Mouse (Mus musculus): Measurements from ENCODE around the gene Itpr2. TPM values are rescaled to one million over a fixed set of nuclear protein-coding genes. Genes with fewer than 3 reads are reported as not detected.

Itpr2 gene
- polyA plus RNA-seq, 1 experiment = 0.14 TPM

DNA sequence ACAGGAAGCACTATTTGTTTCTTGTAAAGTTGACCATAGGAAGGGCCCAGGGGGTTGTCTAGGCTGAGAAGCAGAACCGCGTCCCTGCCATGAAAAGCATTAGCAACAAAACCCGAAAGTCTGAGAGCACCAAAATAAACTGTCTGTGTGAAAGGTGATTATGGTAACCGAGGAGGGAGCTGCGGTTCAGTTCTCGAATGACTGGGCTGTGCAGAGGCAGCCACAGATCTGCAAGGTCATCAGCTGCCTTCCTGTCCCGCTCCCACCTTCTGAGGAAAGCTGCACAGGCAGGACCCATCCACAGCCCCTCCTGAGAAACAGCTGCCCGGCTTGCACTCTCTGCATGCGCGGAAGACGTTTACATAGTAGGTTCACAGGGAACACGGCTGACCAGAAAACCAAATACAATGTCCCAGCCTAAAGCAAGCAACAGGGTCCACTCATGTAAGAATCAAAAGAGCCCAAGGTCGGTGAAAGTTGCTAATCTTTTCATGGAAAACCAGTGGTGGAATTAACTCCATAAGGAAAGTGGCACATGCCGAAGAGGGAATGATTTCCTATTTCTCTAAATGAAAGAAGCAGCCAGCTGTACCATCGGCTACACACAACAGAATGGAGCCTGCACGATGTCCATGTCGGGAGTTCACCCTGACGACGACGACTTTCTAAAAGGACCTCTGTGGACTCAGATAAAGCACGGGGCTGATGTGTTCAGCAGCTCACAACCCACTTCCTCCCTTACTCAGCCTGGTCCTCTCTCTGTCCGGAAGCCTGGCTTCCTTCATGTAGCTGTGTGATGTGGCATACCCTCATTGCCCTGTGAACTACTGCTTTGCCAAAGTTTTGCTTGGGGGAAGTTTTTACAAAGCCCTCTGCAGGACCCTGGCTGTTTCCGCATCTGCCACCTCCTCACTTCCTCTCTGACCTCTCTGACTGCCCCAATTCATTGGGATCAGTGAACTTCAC lies 280.4 kb downstream of the Itpr2 start:
- Histone ChIP-seq H3K4me1 (ENCODE audit: control insufficient read depth) (peaks cover 80% of the 10 kb centered on the region), H3K36me3 (ENCODE audit: control insufficient read depth) (peaks cover 67% of the 10 kb centered on the region), H3K27me3 (ENCODE audit: control insufficient read depth) (no peaks in the 10 kb centered on the region), H3K4me3 (replicated peaks) (peak overlapping the region; percentile 82), H3K9me3 (ENCODE audit: control insufficient read depth, low read length) (no peaks in the 10 kb centered on the region)
- TF ChIP-seq TAL1 (IDR thresholded peaks at IDR 0.05; ENCODE audit: low read length) (no peak), GATA1 (IDR thresholded peaks at IDR 0.05; ENCODE audit: low read length) (no peak)

DNA sequence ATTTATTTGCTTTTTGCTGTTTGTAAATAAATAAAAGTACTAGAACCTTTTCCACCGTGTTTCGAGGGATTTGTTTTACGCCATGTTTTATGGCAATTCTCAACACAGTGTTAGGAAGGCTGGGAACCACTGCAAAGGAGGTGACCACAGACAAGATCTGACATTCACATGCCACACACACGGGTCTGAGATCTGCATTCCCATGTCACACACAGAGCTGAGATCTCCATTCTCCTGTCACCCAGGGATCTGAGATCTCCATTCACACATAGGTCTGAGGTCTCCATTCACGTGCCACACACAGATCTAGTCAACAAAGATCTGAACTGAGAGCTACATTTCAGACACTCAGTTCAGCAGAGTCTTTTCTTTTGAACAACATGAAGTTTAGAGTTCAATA lies 282.0 kb downstream of the Itpr2 start:
- Histone ChIP-seq H3K4me3 (replicated peaks) (peak overlapping the region; percentile 82), H3K9me3 (ENCODE audit: control insufficient read depth, low read length) (no peaks in the 10 kb centered on the region), H3K27me3 (ENCODE audit: control insufficient read depth) (no peaks in the 10 kb centered on the region), H3K36me3 (ENCODE audit: control insufficient read depth) (peaks cover 54% of the 10 kb centered on the region), H3K4me1 (ENCODE audit: control insufficient read depth) (peaks cover 79% of the 10 kb centered on the region)
- TF ChIP-seq GATA1 (IDR thresholded peaks at IDR 0.05; ENCODE audit: low read length) (no peak), TAL1 (IDR thresholded peaks at IDR 0.05; ENCODE audit: low read length) (no peak)

DNA sequence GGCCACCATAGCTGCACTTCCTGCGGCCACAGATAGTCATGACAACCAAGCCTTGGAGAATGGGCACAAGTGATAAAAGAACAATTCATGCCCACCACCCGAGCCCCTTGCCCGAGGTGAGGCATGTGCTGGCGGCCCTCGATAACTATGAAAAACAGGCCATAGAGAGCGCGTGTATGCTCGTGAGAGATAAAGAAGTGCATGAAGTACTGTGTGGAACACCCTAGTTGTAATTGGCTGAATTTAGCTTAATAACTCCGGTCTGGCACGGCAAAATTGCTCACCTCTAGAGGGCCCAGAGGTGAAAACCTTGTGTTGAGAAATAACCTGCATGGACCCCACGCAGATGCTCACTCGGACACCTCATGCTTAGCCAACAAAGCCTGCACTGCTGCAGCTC lies 282.5 kb downstream of the Itpr2 start:
- peak; percentile 89 for TF ChIP-seq TAL1 (IDR thresholded peaks at IDR 0.05; ENCODE audit: low read length)
- TF ChIP-seq GATA1 (IDR thresholded peaks at IDR 0.05; ENCODE audit: low read length) = peak; percentile 76
- no peaks in the 10 kb centered on the region for H3K27me3 ChIP-seq (ENCODE audit: control insufficient read depth)
- peaks cover 49% of the 10 kb centered on the region for H3K36me3 ChIP-seq (ENCODE audit: control insufficient read depth)
- H3K9me3 ChIP-seq (ENCODE audit: control insufficient read depth, low read length) = no peaks in the 10 kb centered on the region
- H3K4me3 ChIP-seq (replicated peaks) = peak overlapping the region; percentile 82
- peaks cover 83% of the 10 kb centered on the region for H3K4me1 ChIP-seq (ENCODE audit: control insufficient read depth)

DNA sequence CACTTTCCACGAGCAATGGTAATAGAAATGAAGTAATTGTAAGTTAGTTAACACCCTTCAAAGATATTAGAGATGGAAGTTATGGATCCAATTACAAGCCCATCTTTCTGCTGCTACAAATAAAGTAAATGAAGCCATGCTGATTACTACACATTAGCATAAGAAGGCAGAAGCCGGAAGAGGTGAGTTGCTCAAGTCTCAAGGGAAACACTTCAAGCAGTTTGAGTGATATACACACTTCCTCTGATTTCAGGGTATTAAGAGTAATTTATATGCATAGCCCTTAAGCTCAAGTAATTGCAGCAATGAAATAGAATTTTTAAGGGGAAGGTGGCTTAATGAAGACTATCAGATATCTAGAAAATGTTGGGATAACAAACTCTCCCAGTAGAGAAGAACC lies 286.7 kb downstream of the Itpr2 start:
- H3K4me1 ChIP-seq (ENCODE audit: control insufficient read depth) = peaks cover 54% of the 10 kb centered on the region
- TF ChIP-seq GATA1 (IDR thresholded peaks at IDR 0.05; ENCODE audit: low read length) (no peak), TAL1 (IDR thresholded peaks at IDR 0.05; ENCODE audit: low read length) (no peak)
- no peaks in the 10 kb centered on the region for H3K9me3 ChIP-seq (ENCODE audit: control insufficient read depth, low read length)
- no peak overlapping the region for H3K4me3 ChIP-seq (replicated peaks)
- H3K36me3 ChIP-seq (ENCODE audit: control insufficient read depth) = peaks cover 10% of the 10 kb centered on the region
- no peaks in the 10 kb centered on the region for H3K27me3 ChIP-seq (ENCODE audit: control insufficient read depth)

DNA sequence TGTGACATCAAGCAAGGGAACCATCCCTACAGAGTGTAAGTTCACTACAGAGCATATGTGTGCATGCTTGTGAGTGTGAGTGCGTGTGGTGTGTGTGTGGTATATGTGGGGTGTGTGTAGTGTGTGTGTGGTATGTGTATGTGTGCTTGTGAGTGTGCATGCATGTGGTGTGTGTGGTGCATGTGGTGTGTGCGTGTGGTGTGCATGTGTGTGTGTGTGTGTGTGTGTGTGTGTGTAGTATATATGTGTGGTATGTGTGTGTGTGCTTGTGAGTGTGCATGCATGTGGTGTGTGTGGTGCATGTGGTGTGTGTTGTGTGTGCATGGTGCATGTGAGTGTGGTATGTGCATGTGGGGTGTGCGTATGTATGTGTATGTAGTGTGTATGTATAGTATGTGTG lies 289.7 kb downstream of the Itpr2 start:
- peaks cover 38% of the 10 kb centered on the region for H3K4me1 ChIP-seq (ENCODE audit: control insufficient read depth)
- no peaks in the 10 kb centered on the region for H3K27me3 ChIP-seq (ENCODE audit: control insufficient read depth)
- H3K9me3 ChIP-seq (ENCODE audit: control insufficient read depth, low read length) = no peaks in the 10 kb centered on the region
- TF ChIP-seq TAL1 (IDR thresholded peaks at IDR 0.05; ENCODE audit: low read length) (no peak), GATA1 (IDR thresholded peaks at IDR 0.05; ENCODE audit: low read length) (no peak)
- peaks cover 3% of the 10 kb centered on the region for H3K36me3 ChIP-seq (ENCODE audit: control insufficient read depth)
- H3K4me3 ChIP-seq (replicated peaks) = no peak overlapping the region

DNA sequence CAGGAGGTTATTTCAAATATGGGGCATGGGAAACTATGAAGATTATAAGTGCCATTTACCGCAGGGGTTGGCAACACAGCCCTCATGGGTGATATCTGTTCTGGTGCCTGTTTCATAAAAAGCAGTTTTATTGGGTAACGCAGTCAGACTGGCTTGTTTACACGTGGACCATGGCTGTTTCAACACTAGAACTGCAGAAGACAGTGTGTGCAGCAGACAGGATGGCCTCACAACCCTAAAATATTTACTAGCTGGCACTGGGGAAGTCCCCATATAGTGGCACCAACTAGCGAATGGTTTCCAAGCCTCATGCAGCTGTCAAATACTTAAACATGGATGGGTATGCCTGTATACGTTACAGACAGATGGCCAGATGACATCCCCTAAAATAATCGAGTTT lies 290.8 kb downstream of the Itpr2 start:
- TF ChIP-seq TAL1 (IDR thresholded peaks at IDR 0.05; ENCODE audit: low read length) = no peak
- no peak for TF ChIP-seq GATA1 (IDR thresholded peaks at IDR 0.05; ENCODE audit: low read length)
- Histone ChIP-seq H3K27me3 (ENCODE audit: control insufficient read depth) (no peaks in the 10 kb centered on the region), H3K4me3 (replicated peaks) (no peak overlapping the region), H3K9me3 (ENCODE audit: control insufficient read depth, low read length) (no peaks in the 10 kb centered on the region), H3K4me1 (ENCODE audit: control insufficient read depth) (peaks cover 33% of the 10 kb centered on the region), H3K36me3 (ENCODE audit: control insufficient read depth) (peaks cover 3% of the 10 kb centered on the region)

DNA sequence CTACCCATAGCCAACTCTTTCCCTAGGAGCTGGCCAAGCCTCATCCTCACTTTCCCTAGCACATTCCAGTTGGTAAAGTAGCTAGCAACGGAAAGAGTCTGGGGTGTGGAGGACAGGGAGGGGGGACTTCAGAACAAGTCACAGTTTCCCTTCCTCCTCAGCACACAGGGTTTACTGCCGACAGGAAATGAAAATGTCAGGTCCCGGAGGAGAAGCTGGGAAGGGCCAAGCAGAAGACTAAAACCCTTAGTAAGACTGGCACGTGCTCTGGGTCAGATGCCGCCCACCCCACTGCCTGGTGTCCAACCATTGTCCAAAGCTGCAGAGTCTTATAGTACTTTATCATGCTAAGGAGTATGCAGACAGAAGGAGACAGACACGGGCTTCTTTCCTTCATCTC lies 293.0 kb downstream of the Itpr2 start:
- Histone ChIP-seq H3K36me3 (ENCODE audit: control insufficient read depth) (no peaks in the 10 kb centered on the region; the same call in 1 of the 2 replicates), H3K4me1 (ENCODE audit: control insufficient read depth) (peaks cover 13% of the 10 kb centered on the region), H3K4me3 (replicated peaks) (no peak overlapping the region), H3K9me3 (ENCODE audit: control insufficient read depth, low read length) (no peaks in the 10 kb centered on the region), H3K27me3 (ENCODE audit: control insufficient read depth) (no peaks in the 10 kb centered on the region)
- TF ChIP-seq GATA1 (IDR thresholded peaks at IDR 0.05; ENCODE audit: low read length) (no peak), TAL1 (IDR thresholded peaks at IDR 0.05; ENCODE audit: low read length) (no peak)

DNA sequence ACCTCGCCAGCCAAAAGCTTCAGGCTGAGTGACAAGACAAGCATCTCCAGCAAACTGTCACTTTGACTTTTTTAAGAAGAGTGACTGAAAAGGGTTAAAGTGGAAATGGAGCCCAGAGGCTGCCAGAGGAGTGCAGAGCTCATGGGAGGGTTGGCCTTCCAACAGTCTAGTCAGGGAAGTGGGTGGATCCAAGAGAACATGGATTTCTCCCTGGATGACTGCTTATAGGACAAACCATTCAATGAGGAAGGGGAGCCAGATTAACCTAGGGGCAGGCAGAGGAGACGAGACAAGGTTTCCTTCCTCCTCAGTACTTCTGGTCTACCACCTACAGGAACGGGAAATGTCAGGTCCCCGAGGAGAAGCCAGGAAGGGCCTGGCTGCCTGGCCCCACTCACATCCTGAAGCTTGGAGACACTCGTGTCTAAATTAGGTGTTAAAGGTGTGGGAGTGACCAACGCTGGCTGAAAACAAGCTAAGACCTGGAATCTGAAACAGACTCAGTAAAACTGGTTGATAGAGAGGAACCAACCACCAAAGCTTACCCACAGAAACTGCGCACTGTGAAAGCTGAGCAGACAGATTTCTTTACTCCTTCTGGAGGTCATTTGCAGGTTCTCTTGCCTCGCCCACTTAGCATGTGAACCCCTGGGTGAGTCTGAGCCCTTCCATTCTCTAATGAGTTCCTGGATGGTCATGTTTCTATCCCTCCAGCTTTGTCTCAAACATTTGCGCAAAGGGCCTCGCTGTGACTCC lies 294.6 kb downstream of the Itpr2 start:
- peaks cover 13% of the 10 kb centered on the region for H3K4me1 ChIP-seq (ENCODE audit: control insufficient read depth)
- H3K4me3 ChIP-seq (replicated peaks) = no peak overlapping the region
- no peaks in the 10 kb centered on the region for H3K9me3 ChIP-seq (ENCODE audit: control insufficient read depth, low read length)
- no peaks in the 10 kb centered on the region; the same call in 1 of the 2 replicates for H3K36me3 ChIP-seq (ENCODE audit: control insufficient read depth)
- H3K27me3 ChIP-seq (ENCODE audit: control insufficient read depth) = no peaks in the 10 kb centered on the region
- no peak for TF ChIP-seq TAL1 (IDR thresholded peaks at IDR 0.05; ENCODE audit: low read length)
- no peak for TF ChIP-seq GATA1 (IDR thresholded peaks at IDR 0.05; ENCODE audit: low read length)

DNA sequence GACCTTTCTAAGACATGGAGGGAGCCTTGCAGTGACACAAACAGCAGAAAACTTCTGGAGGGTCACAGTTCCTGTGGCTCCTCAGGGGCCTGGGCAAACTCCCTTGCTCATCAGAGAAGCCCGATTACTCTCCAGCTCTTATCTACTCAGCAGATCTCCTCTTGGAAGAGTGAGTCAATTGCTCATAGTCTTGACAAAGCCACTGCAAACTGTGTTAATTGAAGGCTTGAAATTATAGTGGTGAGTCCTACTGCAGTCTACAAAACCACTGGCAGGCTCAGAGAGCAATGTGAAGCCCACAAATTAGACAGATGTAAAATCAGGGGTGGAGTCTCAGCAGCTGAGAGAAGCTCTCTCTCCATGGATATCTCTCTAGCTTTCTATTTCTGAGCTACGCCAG lies 296.9 kb downstream of the Itpr2 start:
- no peaks in the 10 kb centered on the region for H3K9me3 ChIP-seq (ENCODE audit: control insufficient read depth, low read length)
- no peak for TF ChIP-seq TAL1 (IDR thresholded peaks at IDR 0.05; ENCODE audit: low read length)
- TF ChIP-seq GATA1 (IDR thresholded peaks at IDR 0.05; ENCODE audit: low read length) = peak; percentile 99
- H3K4me3 ChIP-seq (replicated peaks) = no peak overlapping the region
- H3K36me3 ChIP-seq (ENCODE audit: control insufficient read depth) = no peaks in the 10 kb centered on the region
- peaks cover 9% of the 10 kb centered on the region for H3K4me1 ChIP-seq (ENCODE audit: control insufficient read depth)
- H3K27me3 ChIP-seq (ENCODE audit: control insufficient read depth) = no peaks in the 10 kb centered on the region
